Mouse (Mus musculus): ENCODE results near the gene Sult2a5. TPM values are rescaled to one million over a fixed set of nuclear protein-coding genes. Genes with fewer than 3 reads are reported as not detected.

Gene Sult2a5
- not detected for polyA plus RNA-seq (2015; fragmentation: Illumina TruSeq; extraction: RNeasy Lipid Tissue Mini Kit (QIAGEN cat#74804); ENCODE audit: insufficient read depth, low replicate concordance)

DNA sequence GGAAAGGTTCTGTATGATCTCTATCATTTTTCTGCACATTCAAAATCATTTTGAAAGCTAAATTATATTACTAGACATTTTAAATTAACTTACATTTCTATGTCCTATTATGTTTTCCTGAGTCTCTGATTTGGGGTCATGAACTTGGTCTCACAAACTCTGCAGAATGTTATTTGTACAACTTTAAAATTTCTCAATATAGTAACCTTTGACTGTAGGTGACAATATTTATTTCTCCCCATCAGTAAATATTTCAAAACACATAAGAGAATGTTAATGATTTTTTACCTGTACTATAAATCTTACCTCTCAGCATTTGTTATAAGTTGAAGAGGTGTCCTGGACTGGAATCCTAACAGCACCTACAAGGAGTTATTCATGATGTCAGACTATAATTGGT is at the start of gene Sult2a5:
Gene Sult2a5, plus strand, starts transcription at position 301 of the 400 bp plus-strand sequence.

Other genes with a start within 250 kb of the Sult2a5 start
- gene Cabp5, start 225.8 kb upstream of the Sult2a5 start, polyA plus RNA-seq (2015; fragmentation: Illumina TruSeq; extraction: RNeasy Lipid Tissue Mini Kit (QIAGEN cat#74804); ENCODE audit: insufficient read depth, low replicate concordance): not detected
- gene Bsph1, start 173.1 kb upstream of the Sult2a5 start, polyA plus RNA-seq (2015; fragmentation: Illumina TruSeq; extraction: RNeasy Lipid Tissue Mini Kit (QIAGEN cat#74804); ENCODE audit: insufficient read depth, low replicate concordance): not detected
- gene Bsph2, start 52.9 kb upstream of the Sult2a5 start, polyA plus RNA-seq (2015; fragmentation: Illumina TruSeq; extraction: RNeasy Lipid Tissue Mini Kit (QIAGEN cat#74804); ENCODE audit: insufficient read depth, low replicate concordance): not detected
- not detected for gene Sult2a2, start 109.5 kb downstream of the Sult2a5 start, polyA plus RNA-seq (2015; fragmentation: Illumina TruSeq; extraction: RNeasy Lipid Tissue Mini Kit (QIAGEN cat#74804); ENCODE audit: insufficient read depth, low replicate concordance)
- gene Sult2a1, start 213.4 kb downstream of the Sult2a5 start, polyA plus RNA-seq (2015; fragmentation: Illumina TruSeq; extraction: RNeasy Lipid Tissue Mini Kit (QIAGEN cat#74804); ENCODE audit: insufficient read depth, low replicate concordance): not detected